Mouse (Mus musculus): ENCODE measurements around the gene Sik2.

The Sik2 gene

GRCm38 (mm10) chr9:50865803-50866202 is 143.1 kb downstream of the Sik2 start:
- no peak for DNase-seq (ENCODE audit: low spot score in 2 of 2)

- DNase-seq (ENCODE audit: low spot score in 2 of 2) = no peak
Measured at GRCm38 (mm10) chr9:50864877-50865276, 144.0 kb downstream of the Sik2 start.

GRCm38 (mm10) chr9:50863824-50864223 is 145.0 kb downstream of the Sik2 start:
- DNase-seq (ENCODE audit: low spot score in 2 of 2) = no peak

- no peak for DNase-seq (ENCODE audit: low spot score in 2 of 2)
Measured at GRCm38 (mm10) chr9:50861119-50861839, 147.6 kb downstream of the Sik2 start.

GRCm38 (mm10) chr9:50858681-50859080 is 150.2 kb downstream of the Sik2 start:
- no peak for DNase-seq (ENCODE audit: low spot score in 2 of 2)

- DNase-seq (ENCODE audit: low spot score in 2 of 2) = peak in 1 of 2 experiments; percentile 29
Measured at GRCm38 (mm10) chr9:50857082-50857641, 151.7 kb downstream of the Sik2 start.

GRCm38 (mm10) chr9:50856341-50857081 is 152.4 kb downstream of the Sik2 start:
- peak; percentile 95 for DNase-seq (ENCODE audit: low spot score in 2 of 2)

- DNase-seq (ENCODE audit: low spot score in 2 of 2) = no peak
Measured at GRCm38 (mm10) chr9:50855780-50856179, 153.1 kb downstream of the Sik2 start.

- DNase-seq (ENCODE audit: low spot score in 2 of 2) = no peak
Measured at GRCm38 (mm10) chr9:50855133-50855766, 153.6 kb downstream of the Sik2 start.

- DNase-seq (ENCODE audit: low spot score in 2 of 2) = no peak
Measured at GRCm38 (mm10) chr9:50854376-50854775, 154.5 kb downstream of the Sik2 start.

GRCm38 (mm10) chr9:50852634-50853349 is 156.1 kb downstream of the Sik2 start:
- DNase-seq (ENCODE audit: low spot score in 2 of 2) = no peak

GRCm38 (mm10) chr9:50850713-50851112 is 158.2 kb downstream of the Sik2 start:
- no peak for DNase-seq (ENCODE audit: low spot score in 2 of 2)

GRCm38 (mm10) chr9:50850271-50850670 is 158.6 kb downstream of the Sik2 start:
- no peak for DNase-seq (ENCODE audit: low spot score in 2 of 2)

GRCm38 (mm10) chr9:50849755-50850154 is 159.1 kb downstream of the Sik2 start:
- DNase-seq (ENCODE audit: low spot score in 2 of 2) = no peak

- DNase-seq (ENCODE audit: low spot score in 2 of 2) = peak; percentile 76 to 87
Measured at GRCm38 (mm10) chr9:50849249-50849648, 159.6 kb downstream of the Sik2 start.

GRCm38 (mm10) chr9:50848821-50849220 is 160.1 kb downstream of the Sik2 start:
- no peak for DNase-seq (ENCODE audit: low spot score in 2 of 2)

GRCm38 (mm10) chr9:50847606-50848368 is 161.1 kb downstream of the Sik2 start:
- DNase-seq (ENCODE audit: low spot score in 2 of 2) = no peak

- DNase-seq (ENCODE audit: low spot score in 2 of 2) = no peak
Measured at GRCm38 (mm10) chr9:50847133-50847532, 161.7 kb downstream of the Sik2 start.

- DNase-seq (ENCODE audit: low spot score in 2 of 2) = no peak
Measured at GRCm38 (mm10) chr9:50845547-50845946, 163.3 kb downstream of the Sik2 start.

GRCm38 (mm10) chr9:50845081-50845480 is 163.8 kb downstream of the Sik2 start, which contains the start of gene Ppp2r1b:
Gene Ppp2r1b, plus strand, starts transcription at chr9:50845301.
- no peak for DNase-seq (ENCODE audit: low spot score in 2 of 2)

Data from spleen, postnatal 14 days (tissue).